Comparison of ENCODE assay signal across 8 mouse cellular contexts in genomic region chr4:45493118-45493517, GRCm38 (mm10). TPM values are rescaled to one million over a fixed set of nuclear protein-coding genes. Genes with fewer than 3 reads are reported as not detected.
A peak's percentile ranks its signal among the peaks of the same experiment; 100 is the strongest.
DNase-seq lines count a peak whose midpoint lies in the region; ATAC-seq and TF ChIP-seq lines count a peak whose summit lies in the region.
"Had no signal": no experiment of that assay in that cellular context is flagged by ENCODE, and none has a peak within 500 bp of the region (broad histone marks: within the 10 kb centered on the region; RNA-seq: fewer than 3 reads in every experiment).

No protein-coding gene starts in this region.

- DNase-seq in kidney, adult 2 months: no peak
- no peak for DNase-seq in kidney, postnatal 14 days
- peak; percentile 57 for DNase-seq in c-Kit-positive CD71-positive TER-119-positive erythroid progenitor cells, embryonic 14.5 days (ENCODE audit: low spot score)
- DNase-seq in embryonic facial prominence, embryonic 14.5 days (ENCODE audit: low spot score): no peak
- DNase-seq in liver, embryonic 11.5 days (ENCODE audit: low spot score): no peak
- DNase-seq in adrenal gland, adult 18-20 months (ENCODE audit: low spot score in 2 of 2): no peak
- DNase-seq in spleen, adult 18-20 months: no peak
- DNase-seq: right cerebral cortex, postnatal 4 days had no signal

- no peaks in the 10 kb centered on the region for H3K36me3 ChIP-seq in kidney, adult 2 months (ENCODE audit: control insufficient read depth, insufficient read depth, low read length)
- no peaks in the 10 kb centered on the region; the same call in 1 of the 2 replicates for H3K36me3 ChIP-seq in embryonic facial prominence, embryonic 14.5 days (ENCODE audit: control insufficient read depth, insufficient read depth, low read length)
- no peaks in the 10 kb centered on the region for H3K36me3 ChIP-seq in liver, embryonic 11.5 days (ENCODE audit: control insufficient read depth, insufficient read depth, low read length)

- no peak for ATAC-seq in embryonic facial prominence, embryonic 14.5 days (ENCODE audit: low read depth)
- ATAC-seq in liver, embryonic 11.5 days (replicated peaks; ENCODE audit: low FRiP score): peak; percentile 85

- H3K27ac ChIP-seq in kidney, adult 2 months (ENCODE audit: insufficient read depth, low read depth, low read length): peak overlapping the region; percentile 72
- peak overlapping the region; percentile 50 for H3K27ac ChIP-seq in embryonic facial prominence, embryonic 14.5 days (replicated peaks; ENCODE audit: low read depth, low read length)
- H3K27ac ChIP-seq in liver, embryonic 11.5 days (ENCODE audit: low read depth, low read length): peak overlapping the region; percentile 70

- H3K4me1 ChIP-seq in kidney, adult 2 months (ENCODE audit: control insufficient read depth, insufficient read depth, low read length): peaks cover 92% of the 10 kb centered on the region
- H3K4me1 ChIP-seq in embryonic facial prominence, embryonic 14.5 days (ENCODE audit: control insufficient read depth, insufficient read depth, low read length): peaks cover 85% of the 10 kb centered on the region
- peaks cover 79% of the 10 kb centered on the region for H3K4me1 ChIP-seq in liver, embryonic 11.5 days (replicated peaks; ENCODE audit: control insufficient read depth, insufficient read depth, low read length)

- no peaks in the 10 kb centered on the region for H3K9me3 ChIP-seq in embryonic facial prominence, embryonic 14.5 days (ENCODE audit: control insufficient read depth, low read length)
- H3K9me3 ChIP-seq in liver, embryonic 11.5 days (ENCODE audit: control insufficient read depth, low read length): no peaks in the 10 kb centered on the region

- TF ChIP-seq CTCF in kidney, adult 2 months (conservative IDR thresholded peaks at IDR 0.05; ENCODE audit: insufficient read depth, insufficient read length, low read depth, low read length): no peak

- 0 out of 2 replicates have a peak overlapping the region, but pooled peaks have one; percentile 4 for H3K9ac ChIP-seq in embryonic facial prominence, embryonic 14.5 days (ENCODE audit: low read depth, low read length)
- H3K9ac ChIP-seq in liver, embryonic 11.5 days (ENCODE audit: low read depth, low read length): peak overlapping the region; percentile 60

- WGBS in kidney, adult 2 months: 35% methylated on average over 7 of the region's 7 CpGs
- 6% methylated on average over 7 of the region's 7 CpGs for WGBS in embryonic facial prominence, embryonic 14.5 days
- 16% methylated on average over 7 of the region's 7 CpGs for WGBS in liver, embryonic 11.5 days

- no peak for TF ChIP-seq POLR2A in kidney, adult 2 months (IDR thresholded peaks at IDR 0.05; ENCODE audit: low read depth, low read length)

- no peaks in the 10 kb centered on the region for H3K27me3 ChIP-seq in kidney, adult 2 months (replicated peaks; ENCODE audit: control insufficient read depth, insufficient read depth, low read length)
- no peaks in the 10 kb centered on the region for H3K27me3 ChIP-seq in embryonic facial prominence, embryonic 14.5 days (replicated peaks; ENCODE audit: control insufficient read depth, insufficient read depth, low read length)
- H3K27me3 ChIP-seq in liver, embryonic 11.5 days (replicated peaks; ENCODE audit: control insufficient read depth, insufficient read depth, low read length): no peaks in the 10 kb centered on the region

- peak overlapping the region; percentile 20 for H3K4me2 ChIP-seq in embryonic facial prominence, embryonic 14.5 days (ENCODE audit: low read depth, low read length)
- peak overlapping the region; percentile 58 for H3K4me2 ChIP-seq in liver, embryonic 11.5 days

- no peak overlapping the region for H3K4me3 ChIP-seq in kidney, adult 2 months (ENCODE audit: insufficient read depth, low read depth, low read length)
- H3K4me3 ChIP-seq in embryonic facial prominence, embryonic 14.5 days (ENCODE audit: low read depth, low read length): no peak overlapping the region
- no peak overlapping the region for H3K4me3 ChIP-seq in liver, embryonic 11.5 days (ENCODE audit: low read depth, low read length)

RNA-seq across cellular contexts. Expression of gene Shb, which starts 39.2 kb away (rescaled TPM):
- polyA plus RNA-seq in kidney, adult 2 months (2012; rRNA removed): 57.1 and 59.4 TPM in 2 replicates
- 9.7 and 11.3 TPM in 2 replicates for polyA plus RNA-seq in embryonic facial prominence, embryonic 14.5 days (2014; fragmentation: Nextera tagmentation; extraction: Ambion mirVana)
- 6.1 and 6.2 TPM in 2 replicates for polyA plus RNA-seq in liver, embryonic 11.5 days (2014; fragmentation: Nextera tagmentation; extraction: Ambion mirVana)
- 100 to 1,000 TPM in 1 of 2 experiments, 10 to 100 TPM in 1; 75.3 to 151 TPM for total RNA-seq in adrenal gland, adult 18-20 months (2021)
